Mouse (Mus musculus) heart, adult 2 months (tissue): ENCODE measurements around the gene Zfp938. TPM values are rescaled to one million over a fixed set of nuclear protein-coding genes. Genes with fewer than 3 reads are reported as not detected.

Source experiments
- DNase-seq, 2 experiments: peaks; one replicate each; pipeline ENCODE4 v3.0.0; 2021
- H3K27ac ChIP-seq: fragments of 200-600 bp; 2 replicates; pipeline ENCODE4 v1.8.1; 2022
- H3K27me3 ChIP-seq: fragments of 200-500 bp; 2 replicates; pipeline ENCODE4 v1.6.1; 2012; ENCODE audit warnings: mild to moderate bottlenecking, low read length, inconsistent platforms, mixed read lengths; ENCODE audit not compliant: control insufficient read depth, insufficient read depth
- H3K36me3 ChIP-seq: fragments of 200-500 bp; 2 replicates; pipeline ENCODE4 v1.6.1; 2012; ENCODE audit warnings: low read length, inconsistent platforms; ENCODE audit not compliant: control insufficient read depth, insufficient read depth
- H3K4me1 ChIP-seq: fragments of 200-500 bp; 2 replicates; pipeline ENCODE4 v1.6.1; 2011; ENCODE audit warnings: low read length; ENCODE audit not compliant: control insufficient read depth, insufficient read depth
- H3K4me3 ChIP-seq: fragments of 200-600 bp; 2 replicates; pipeline ENCODE4 v1.8.1; 2022
- H3K79me2 ChIP-seq: fragments of 200-500 bp; replicated peaks from 2 replicates; pipeline ENCODE4 v1.6.1; 2012; ENCODE audit warnings: mild to moderate bottlenecking, inconsistent platforms, low read length, moderate library complexity, mixed read lengths; ENCODE audit not compliant: control insufficient read depth, insufficient read depth
- H3K9ac ChIP-seq: fragments of 200-500 bp; 2 replicates; pipeline ENCODE4 v1.6.1; 2012; ENCODE audit warnings: low read depth, mild to moderate bottlenecking, control low read depth, inconsistent platforms, low read length, mixed read lengths
- CTCF ChIP-seq: fragments of 200-600 bp; IDR thresholded peaks from 2 replicates; pipeline ENCODE4 v1.8.1; 2022; ENCODE audit warnings: antibody characterized with exemption, mild to moderate bottlenecking, moderate library complexity
- EP300 ChIP-seq: fragments of 200-500 bp; IDR thresholded peaks from 2 replicates; pipeline ENCODE4 v1.6.1; 2011; ENCODE audit warnings: low read depth, low read length, control low read depth; ENCODE audit not compliant: insufficient read depth
- POLR2A ChIP-seq: fragments of 200-500 bp; IDR thresholded peaks from 2 replicates; pipeline ENCODE4 v1.6.1; 2011; ENCODE audit warnings: mild to moderate bottlenecking, low read depth, low read length, control low read depth; ENCODE audit not compliant: insufficient read depth
- WGBS: fragments of 180-500 bp; shearing (Covaris S2); methylation state at CpG from one replicate; pipeline ENCODE4 v1.1.7; 2018; 5-methylcytosine and 5-hydroxymethylcytosine counted together
- intact Hi-C: fragments of 180-260 bp; cut with DNase I; formaldehyde crosslinking; loops from one replicate; pipeline ENCODE4 v1.15.1; 2025
- long read RNA-seq: library from polyadenylated mRNA; stranded (forward); transcript quantifications from one replicate; pipeline ENCODE4 v2.0.0, GENCODE M21; 2021
- polyA plus RNA-seq: library from polyadenylated mRNA; depleted of rRNA; stranded (reverse); fragments of >200 nt; gene quantifications from 2 replicates; pipeline ENCODE4 v1.2.3, GENCODE M21; 2012; rRNA removed
- total RNA-seq, 2 experiments: library from RNA; stranded (reverse); gene quantifications; 2 replicates each; pipeline ENCODE4 v1.2.3; 2021

The Zfp938 gene
- 1 to 10 TPM; 4.8 to 5.4 TPM for total RNA-seq
- polyA plus RNA-seq: 1.6 and 3.0 TPM in 2 replicates
- long read RNA-seq, partial matches to known transcripts: 6 of 9 reads
- long read RNA-seq, other reads (novel, unspliced or antisense): 0 of 9 reads

GRCm38 (mm10) chr10:82240742-82241400, at the start of gene Zfp938:
Gene Zfp938 (minus strand): TSS chr10:82241280.
- Histone ChIP-seq H3K79me2 (no peaks in the 10 kb centered on the region; the same call in none of the 2 replicates), H3K4me1 (no peaks in the 10 kb centered on the region), H3K4me3 (peak within 1 kb of the TSS; percentile 79), H3K9ac (peak within 1 kb of the TSS; percentile 73), H3K27me3 (no peaks in the 10 kb centered on the region), H3K36me3 (no peaks in the 10 kb centered on the region), H3K27ac (peak within 1 kb of the TSS; percentile 79)
- peak; percentile 73 to 85 for DNase-seq
- intact Hi-C loops: no loop called here
- WGBS: 1% methylated on average over 27 of the region's 27 CpGs
- no peak for TF ChIP-seq CTCF
- TF ChIP-seq POLR2A: peak; percentile 76
- no peak for TF ChIP-seq EP300

DNA sequence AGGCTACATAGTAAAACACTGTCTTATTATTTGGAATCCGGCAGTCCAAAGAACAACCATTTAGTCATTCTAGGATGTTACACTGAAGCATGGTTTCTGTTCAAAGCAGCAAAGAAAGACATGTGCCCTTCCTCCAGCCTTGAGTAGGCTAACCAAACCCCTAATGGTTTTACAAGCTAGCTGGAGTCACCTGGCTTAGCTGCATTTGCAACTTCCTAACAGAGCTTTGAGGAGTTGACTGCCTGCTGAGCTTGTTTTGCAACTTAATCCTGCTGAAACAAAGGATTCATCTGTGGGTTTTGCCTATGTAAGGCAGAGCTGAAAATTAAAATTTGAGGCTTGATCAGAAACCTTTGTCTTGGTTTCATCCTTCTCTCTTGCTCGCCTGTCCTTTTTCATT, 16.3 kb upstream of the Zfp938 start:
- TF ChIP-seq EP300 (no peak), POLR2A (no peak), CTCF (no peak)
- intact Hi-C loops: no loop called here
- Histone ChIP-seq H3K9ac (no peak overlapping the region), H3K4me1 (no peaks in the 10 kb centered on the region), H3K27me3 (no peaks in the 10 kb centered on the region), H3K27ac (no peak overlapping the region), H3K4me3 (no peak overlapping the region), H3K36me3 (no peaks in the 10 kb centered on the region), H3K79me2 (no peaks in the 10 kb centered on the region)
- WGBS: 58% methylated on average over 2 of the region's 2 CpGs
- no peak for DNase-seq

GRCm38 (mm10) chr10:82245021-82245420, 3.9 kb upstream of the Zfp938 start:
- Histone ChIP-seq H3K27ac (no peak overlapping the region), H3K27me3 (no peaks in the 10 kb centered on the region), H3K4me1 (no peaks in the 10 kb centered on the region), H3K79me2 (no peaks in the 10 kb centered on the region; the same call in 1 of the 2 replicates), H3K9ac (no peak overlapping the region), H3K36me3 (no peaks in the 10 kb centered on the region), H3K4me3 (no peak overlapping the region)
- TF ChIP-seq EP300: no peak
- no peak for TF ChIP-seq POLR2A
- TF ChIP-seq CTCF: no peak
- DNase-seq: no peak
- intact Hi-C loops: no loop called here

GRCm38 (mm10) chr10:82241401-82241788, 315 bp upstream of the Zfp938 start:
- H3K4me1 ChIP-seq: no peaks in the 10 kb centered on the region
- intact Hi-C loops: no loop called here
- no peaks in the 10 kb centered on the region for H3K36me3 ChIP-seq
- no peak for TF ChIP-seq EP300
- no peak for TF ChIP-seq POLR2A
- TF ChIP-seq CTCF: no peak
- H3K79me2 ChIP-seq: no peaks in the 10 kb centered on the region; the same call in none of the 2 replicates
- H3K9ac ChIP-seq: 0 out of 2 replicates have a peak overlapping the region, but pooled peaks have one; percentile 11
- no peaks in the 10 kb centered on the region for H3K27me3 ChIP-seq
- peak overlapping the region; percentile 79 for H3K27ac ChIP-seq
- 71% methylated on average over 5 of the region's 5 CpGs for WGBS
- H3K4me3 ChIP-seq: peak overlapping the region; percentile 79
- no peak for DNase-seq

DNA sequence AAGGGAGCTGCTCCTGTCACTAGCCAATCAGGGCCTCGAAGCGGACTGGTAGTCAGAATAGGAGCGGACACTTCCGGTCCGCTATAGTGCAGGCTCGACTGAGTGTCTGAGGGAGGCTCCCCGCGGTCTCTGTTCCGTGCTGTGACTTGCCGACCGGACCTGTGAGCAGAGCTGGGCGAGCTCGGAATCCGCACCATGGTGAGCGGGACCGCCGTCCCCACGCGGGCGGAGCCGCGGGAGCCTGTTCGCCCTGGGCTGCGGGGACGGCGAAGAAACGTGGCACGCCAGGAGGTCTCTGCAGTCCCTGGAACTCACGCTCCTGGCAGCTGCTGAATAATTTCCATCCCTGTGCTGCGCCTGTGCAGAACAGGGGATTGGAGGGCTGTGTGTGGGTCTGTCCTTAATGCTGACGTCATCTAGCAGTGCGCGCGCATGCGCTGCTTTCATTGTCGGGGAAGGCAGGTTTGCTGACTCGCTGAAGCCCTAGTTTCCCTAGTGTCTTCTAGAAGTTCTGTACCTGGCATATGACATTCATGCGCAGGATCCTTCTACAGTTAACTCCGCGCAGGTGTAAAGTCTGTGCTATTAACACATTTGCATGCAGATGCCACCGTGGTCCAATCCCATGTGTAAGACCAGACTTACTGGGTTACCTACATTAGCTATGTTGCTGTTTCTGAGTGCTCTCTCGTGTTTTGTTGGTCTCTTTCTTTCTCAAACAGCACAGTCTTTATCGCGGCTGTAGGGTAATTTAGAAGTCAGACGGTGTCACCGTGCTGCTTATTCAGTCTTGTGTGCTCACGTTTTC, 62.6 kb downstream of the Zfp938 start:
- WGBS: 5% methylated on average over 47 of the region's 47 CpGs
- H3K27me3 ChIP-seq: no peaks in the 10 kb centered on the region
- H3K79me2 ChIP-seq: no peaks in the 10 kb centered on the region
- H3K4me1 ChIP-seq: peaks cover 2% of the 10 kb centered on the region
- intact Hi-C loops: loop anchor here (2.0 to 5.0 kb wide), 2 partner anchors 130 to 551 kb away; partner anchors contain the start of genes Ankrd24, Sirt6 and Zfp873
- no peak for TF ChIP-seq EP300
- TF ChIP-seq POLR2A: no peak; the same call in 1 of the 2 replicates
- TF ChIP-seq CTCF: no peak
- peak; percentile 77 to 85 for DNase-seq
- no peaks in the 10 kb centered on the region for H3K36me3 ChIP-seq
- peak overlapping the region; percentile 72 for H3K4me3 ChIP-seq
- H3K27ac ChIP-seq: peak overlapping the region; percentile 77
- H3K9ac ChIP-seq: peak overlapping the region; percentile 73

Other genes starting within 250 kb of the Zfp938 start
- gene Zfp873, start 193.2 kb downstream of the Zfp938 start, total RNA-seq: 1 to 10 TPM; 4.2 to 4.4 TPM
- 0.80 and 2.5 TPM in 2 replicates for gene Zfp873, start 193.2 kb downstream of the Zfp938 start, polyA plus RNA-seq
- 1 to 10 TPM; 2.3 to 2.9 TPM for gene BC024063, start 157.9 kb downstream of the Zfp938 start, total RNA-seq
- 0.16 and 0.59 TPM in 2 replicates for gene BC024063, start 157.9 kb downstream of the Zfp938 start, polyA plus RNA-seq
- 1 to 10 TPM; 2.1 to 2.3 TPM for gene AU041133, start 113.3 kb downstream of the Zfp938 start, total RNA-seq
- 0.37 and 1.2 TPM in 2 replicates for gene AU041133, start 113.3 kb downstream of the Zfp938 start, polyA plus RNA-seq
- gene 4932415D10Rik, start 75.3 kb upstream of the Zfp938 start, total RNA-seq: not detected
- not detected in 2 replicates for gene 4932415D10Rik, start 75.3 kb upstream of the Zfp938 start, polyA plus RNA-seq
- 1 to 10 TPM; 2.1 to 2.4 TPM for gene Gm4924, start 113.0 kb upstream of the Zfp938 start, total RNA-seq
- 0.16 and 1.1 TPM in 2 replicates for gene Gm4924, start 113.0 kb upstream of the Zfp938 start, polyA plus RNA-seq